Mouse (Mus musculus) brain, embryonic 14.5 days (tissue): Measurements from ENCODE around the gene Btrc.

Source experiments
- CTCF ChIP-seq: fragments of 200-500 bp; IDR thresholded peaks from 2 replicates; pipeline ENCODE4 v1.5.1; 2012; ENCODE audit warnings: inconsistent platforms, mild to moderate bottlenecking, moderate library complexity, borderline replicate concordance; ENCODE audit not compliant: insufficient read depth, insufficient read length; ENCODE audit errors: extremely low read depth
- POLR2A ChIP-seq: fragments of 200-500 bp; IDR thresholded peaks from 2 replicates; pipeline ENCODE4 v1.6.1; 2012; ENCODE audit warnings: mild to moderate bottlenecking, inconsistent platforms, borderline replicate concordance; ENCODE audit not compliant: poor library complexity, insufficient read depth, insufficient read length, severe bottlenecking; ENCODE audit errors: extremely low read depth

DNA sequence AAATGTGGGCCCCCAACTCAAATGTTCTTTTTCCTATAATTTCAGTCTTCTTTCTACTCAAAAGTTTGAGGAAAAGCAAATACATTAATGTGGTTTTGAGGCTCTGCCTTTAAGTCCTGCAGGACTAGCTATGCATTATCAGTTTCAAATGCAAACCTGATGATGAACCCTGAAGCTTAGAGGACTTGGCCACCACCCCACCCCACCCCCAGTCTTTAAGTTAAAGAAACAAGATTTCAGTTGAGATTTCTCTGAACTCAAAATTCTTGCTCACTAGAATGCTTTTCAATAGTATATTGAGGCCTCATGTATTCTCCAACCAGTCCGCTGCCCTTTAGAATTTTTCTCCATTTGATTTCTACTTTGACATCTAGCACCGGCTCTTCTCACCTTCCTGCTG lies 117.0 kb downstream of the Btrc start:
- TF ChIP-seq CTCF (no peak), POLR2A (no peak)
